Mouse (Mus musculus) lung, postnatal 0 days (tissue): Measurements from ENCODE around the gene Psmd11. TPM values are rescaled to one million over a fixed set of nuclear protein-coding genes. Genes with fewer than 3 reads are reported as not detected.

Experiments
- ATAC-seq: fragments of 200-750 bp; cut with Nextera tagmentation; 2 replicates; pipeline ENCODE4 v1.8.0; 2017; ENCODE audit warnings: moderate library complexity
- DNase-seq: peaks from one replicate; pipeline ENCODE4 v3.0.0-alpha.2; 2016; ENCODE audit warnings: low spot score
- H3K27ac ChIP-seq: fragments of 300-500 bp; sonication (generic); 2 replicates; pipeline ENCODE4 v1.5.1; 2014; ENCODE audit warnings: antibody characterized with exemption, mild to moderate bottlenecking, low read length, mixed read lengths
- H3K27me3 ChIP-seq: fragments of 300-500 bp; sonication (generic); replicated peaks from 2 replicates; pipeline ENCODE4 v1.6.1; 2014; ENCODE audit warnings: low read length, mixed read lengths; ENCODE audit not compliant: insufficient read depth
- H3K36me3 ChIP-seq: fragments of 300-500 bp; sonication (generic); 2 replicates; pipeline ENCODE4 v1.6.1; 2014; ENCODE audit warnings: low read length, mixed read lengths; ENCODE audit not compliant: insufficient read depth
- H3K4me1 ChIP-seq: fragments of 300-500 bp; sonication (generic); 2 replicates; pipeline ENCODE4 v1.6.1; 2014; ENCODE audit warnings: antibody characterized with exemption, low read depth, low read length, mixed read lengths; ENCODE audit not compliant: insufficient read depth
- H3K4me2 ChIP-seq: fragments of 300-500 bp; sonication (generic); replicated peaks from 2 replicates; pipeline ENCODE4 v1.6.1; 2014; ENCODE audit warnings: low read depth, mild to moderate bottlenecking, low read length, moderate library complexity, mixed read lengths
- H3K4me3 ChIP-seq: fragments of 300-500 bp; sonication (generic); 2 replicates; pipeline ENCODE4 v1.5.1; 2014; ENCODE audit warnings: low read depth, low read length
- H3K9ac ChIP-seq: fragments of 300-500 bp; sonication (generic); replicated peaks from 2 replicates; pipeline ENCODE4 v1.6.1; 2014; ENCODE audit warnings: low read depth, mild to moderate bottlenecking
- H3K9me3 ChIP-seq: fragments of 300-500 bp; sonication (generic); 2 replicates; pipeline ENCODE4 v1.6.1; 2016; ENCODE audit warnings: low read length, mixed read lengths
- CTCF ChIP-seq: IDR thresholded peaks from 2 replicates; pipeline ENCODE4 v1.5.1; 2016; ENCODE audit warnings: antibody characterized with exemption, mild to moderate bottlenecking
- EP300 ChIP-seq: IDR thresholded peaks from 2 replicates; pipeline ENCODE4 v1.6.1; 2016; ENCODE audit warnings: antibody characterized with exemption, mild to moderate bottlenecking, control low read depth
- WGBS: fragments of 180-500 bp; shearing (Covaris S2); extraction: QIAGEN DNeasy Blood & Tissue Kit; methylation state at CpG from one replicate; pipeline ENCODE4 v1.1.7; 2014; 5-methylcytosine and 5-hydroxymethylcytosine counted together
- polyA plus RNA-seq: library from polyadenylated mRNA; unstranded; fragments of >200 nt; fragmentation: Nextera tagmentation; extraction: Ambion mirVana; gene quantifications from 2 replicates; pipeline ENCODE4 v1.2.1, GENCODE M21; 2015

Gene Psmd11
- polyA plus RNA-seq, 1 experiment from 2014 or later, result 190 TPM

- TF ChIP-seq EP300 (no peak), CTCF (no peak)
- Histone ChIP-seq H3K4me3 (no peak overlapping the region), H3K27ac (no peak overlapping the region), H3K4me2 (no peak overlapping the region), H3K36me3 (peaks cover 12% of the 10 kb centered on the region), H3K4me1 (peaks cover 11% of the 10 kb centered on the region), H3K9ac (no peak overlapping the region), H3K27me3 (no peaks in the 10 kb centered on the region), H3K9me3 (no peaks in the 10 kb centered on the region)
- no peak for ATAC-seq
- WGBS, result 78% methylated on average over 11 of the region's 11 CpGs
- DNase-seq, result peak; percentile 49
Observed at GRCm38 (mm10) chr11:80474846-80475245, 46.4 kb downstream of the Psmd11 start.

DNA sequence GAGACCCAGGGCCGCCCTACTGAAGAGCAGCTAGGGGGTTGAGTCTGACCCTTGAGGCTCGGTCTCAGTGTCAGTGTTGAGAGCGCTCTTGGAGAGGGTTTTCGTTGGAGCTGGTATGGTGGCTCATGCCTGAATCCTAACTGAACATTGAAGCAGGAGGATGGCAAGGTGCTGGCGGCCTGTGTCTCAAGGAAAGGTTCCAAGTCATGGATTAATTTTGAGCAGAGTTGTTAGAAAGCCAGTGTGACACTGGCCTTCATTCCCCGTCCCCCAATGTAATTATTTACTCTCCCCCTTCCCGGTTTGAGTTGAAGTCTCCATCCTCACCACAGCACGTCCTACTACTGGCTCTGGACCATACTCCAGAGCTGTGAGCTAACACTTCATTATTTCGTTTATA, 47.1 kb downstream of the Psmd11 start:
- Histone ChIP-seq H3K27ac (no peak overlapping the region), H3K27me3 (no peaks in the 10 kb centered on the region), H3K4me1 (peaks cover 11% of the 10 kb centered on the region), H3K9me3 (no peaks in the 10 kb centered on the region), H3K9ac (no peak overlapping the region), H3K4me2 (no peak overlapping the region), H3K4me3 (no peak overlapping the region), H3K36me3 (peaks cover 7% of the 10 kb centered on the region)
- WGBS, result 71% methylated on average over 9 of the region's 9 CpGs
- no peak for TF ChIP-seq EP300
- no peak for TF ChIP-seq CTCF
- no peak for DNase-seq
- ATAC-seq, result no peak

DNA sequence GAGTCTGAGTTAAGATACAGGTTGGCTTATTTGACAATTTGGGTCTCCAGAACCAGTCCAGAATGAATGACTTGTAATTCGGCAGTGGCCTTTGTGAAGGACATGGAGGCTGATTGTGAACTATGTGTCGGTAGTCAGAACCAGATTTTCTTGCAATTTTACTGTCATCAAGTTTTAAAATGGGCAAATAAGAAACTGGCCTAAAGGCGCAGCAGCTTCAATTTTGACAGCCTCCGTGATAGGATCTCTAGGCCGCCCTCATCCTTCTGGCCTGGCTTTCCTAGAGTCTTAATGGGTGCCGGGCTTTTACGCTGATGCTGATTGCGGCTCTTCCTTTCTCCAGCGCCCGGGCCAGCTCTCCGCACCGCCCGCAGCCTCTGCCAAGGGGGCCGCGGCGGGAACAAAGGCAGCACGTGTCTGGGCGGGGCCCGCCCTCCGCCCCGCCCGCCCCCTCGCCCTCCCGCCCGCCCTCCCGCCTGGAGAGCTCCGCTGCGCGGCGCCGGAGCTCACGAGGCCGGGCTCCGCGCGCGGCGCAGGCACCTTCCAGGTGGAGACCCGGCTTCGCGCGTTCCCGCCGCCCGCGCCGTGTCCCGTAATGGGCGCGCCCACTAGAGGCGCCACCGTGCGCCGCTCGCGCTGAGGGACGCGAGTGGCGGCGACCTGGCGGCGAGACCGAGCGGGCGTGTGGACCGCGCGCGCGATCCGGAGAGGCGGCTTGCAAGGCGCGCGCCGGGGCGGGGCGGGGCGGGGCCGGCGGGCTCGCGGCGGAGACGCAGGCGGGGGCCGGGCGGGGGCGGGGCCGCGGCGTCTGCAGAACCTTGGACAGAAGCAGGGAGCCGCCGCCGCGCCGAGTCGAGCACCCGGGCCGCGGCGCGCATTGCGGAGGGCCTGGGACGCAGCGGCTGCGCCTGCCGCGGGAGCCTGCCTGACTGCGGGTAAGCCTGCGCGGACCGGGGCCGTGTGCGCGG, 48.1 kb downstream of the Psmd11 start, which contains the start of gene Cdk5r1:
Gene Cdk5r1 (plus strand): TSS at position 802 of the 968 bp plus-strand sequence.
- TF ChIP-seq CTCF, result peak; percentile 61
- no peak for TF ChIP-seq EP300
- H3K27me3 ChIP-seq, result no peaks in the 10 kb centered on the region
- ATAC-seq (peak; percentile 93), DNase-seq (peak; percentile 89)
- H3K4me2 ChIP-seq, result peak within 1 kb of the TSS; percentile 97
- H3K4me1 ChIP-seq, result peaks cover 11% of the 10 kb centered on the region
- H3K36me3 ChIP-seq, result peaks cover 7% of the 10 kb centered on the region; the same call in 1 of the 2 replicates
- peak within 1 kb of the TSS; percentile 35; the same call in 1 of the 2 replicates for H3K9ac ChIP-seq
- H3K9me3 ChIP-seq, result no peaks in the 10 kb centered on the region
- peak within 1 kb of the TSS; percentile 3; the same call in 1 of the 2 replicates for H3K27ac ChIP-seq
- peak within 1 kb of the TSS; percentile 59 for H3K4me3 ChIP-seq
- 4% methylated on average over 61 of the region's 116 CpGs for WGBS

DNA sequence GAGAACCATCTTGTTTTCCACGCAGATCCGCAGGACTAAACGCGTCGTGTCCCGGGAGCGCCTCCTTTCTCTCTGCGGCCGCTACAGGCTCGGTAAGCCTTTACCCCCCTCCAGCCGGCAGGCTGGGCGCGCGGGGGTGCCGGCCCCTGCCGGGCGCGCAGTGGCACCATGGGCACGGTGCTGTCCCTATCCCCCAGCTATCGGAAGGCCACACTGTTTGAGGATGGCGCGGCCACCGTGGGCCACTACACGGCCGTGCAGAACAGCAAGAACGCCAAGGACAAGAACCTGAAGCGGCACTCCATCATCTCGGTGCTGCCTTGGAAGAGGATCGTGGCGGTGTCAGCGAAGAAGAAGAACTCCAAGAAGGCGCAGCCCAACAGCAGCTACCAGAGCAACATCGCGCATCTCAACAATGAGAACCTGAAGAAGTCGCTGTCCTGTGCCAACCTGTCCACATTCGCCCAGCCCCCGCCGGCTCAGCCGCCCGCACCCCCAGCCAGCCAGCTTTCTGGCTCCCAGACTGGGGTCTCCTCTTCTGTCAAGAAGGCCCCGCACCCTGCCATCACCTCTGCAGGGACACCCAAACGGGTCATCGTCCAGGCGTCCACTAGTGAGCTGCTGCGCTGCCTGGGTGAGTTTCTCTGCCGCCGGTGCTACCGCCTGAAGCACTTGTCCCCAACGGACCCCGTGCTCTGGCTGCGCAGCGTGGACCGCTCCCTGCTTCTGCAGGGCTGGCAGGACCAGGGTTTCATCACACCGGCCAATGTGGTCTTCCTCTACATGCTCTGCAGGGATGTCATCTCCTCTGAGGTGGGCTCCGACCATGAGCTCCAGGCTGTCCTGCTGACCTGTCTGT, 49.2 kb downstream of the Psmd11 start:
- H3K27me3 ChIP-seq, result no peaks in the 10 kb centered on the region
- peaks cover 11% of the 10 kb centered on the region for H3K4me1 ChIP-seq
- H3K9ac ChIP-seq, result peak overlapping the region; percentile 35; the same call in 1 of the 2 replicates
- DNase-seq (no peak), ATAC-seq (peak; percentile 1; the same call in 1 of the 2 replicates)
- TF ChIP-seq CTCF (no peak), EP300 (no peak)
- H3K27ac ChIP-seq, result peak overlapping the region; percentile 3; the same call in 1 of the 2 replicates
- peak overlapping the region; percentile 59 for H3K4me3 ChIP-seq
- H3K4me2 ChIP-seq, result peak overlapping the region; percentile 97
- no peaks in the 10 kb centered on the region for H3K9me3 ChIP-seq
- H3K36me3 ChIP-seq, result peaks cover 7% of the 10 kb centered on the region; the same call in 1 of the 2 replicates
- whole genome bisulfite sequencing, result 16% methylated on average over 49 of the region's 55 CpGs

DNA sequence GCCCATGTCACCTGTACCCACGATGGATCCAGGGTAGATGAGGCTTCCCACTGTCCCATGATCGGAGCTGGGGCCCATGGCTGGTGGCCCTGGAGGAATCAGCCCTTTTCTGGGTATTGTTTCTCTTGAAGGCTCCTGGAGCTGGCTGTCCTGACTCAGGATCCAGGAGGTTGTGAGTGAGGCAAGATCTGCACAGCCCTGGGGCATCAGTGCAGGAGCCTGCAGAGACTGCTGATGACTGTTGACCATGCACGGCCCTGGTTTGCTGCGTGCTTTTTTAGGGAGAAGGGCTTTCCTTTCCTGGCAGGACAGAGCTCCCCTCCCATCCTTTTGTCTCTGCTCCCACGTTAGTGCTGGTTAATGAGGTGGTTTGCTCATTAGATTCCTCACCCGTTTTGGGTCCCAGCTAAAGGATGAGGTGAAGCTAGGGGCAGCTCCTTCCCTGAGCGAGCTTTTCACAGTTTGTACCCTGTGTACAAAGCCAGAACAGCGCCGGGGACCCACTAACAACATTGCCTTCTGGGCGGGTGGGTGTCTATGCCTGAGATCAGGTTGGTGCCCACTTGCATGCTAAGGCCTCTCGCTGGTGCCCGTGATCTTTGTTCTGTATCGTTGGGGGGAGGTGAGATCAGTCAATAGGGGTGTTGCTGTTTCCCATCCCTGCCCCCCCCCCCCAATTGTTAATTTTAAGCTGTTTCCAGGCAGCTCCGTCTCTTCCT, 50.4 kb downstream of the Psmd11 start:
- WGBS, result 79% methylated on average over 14 of the region's 14 CpGs
- H3K27ac ChIP-seq, result no peak overlapping the region

More for the DNA sequence above, 50.4 kb downstream of the Psmd11 start:
- Histone ChIP-seq H3K27me3 (no peaks in the 10 kb centered on the region), H3K4me2 (no peak overlapping the region), H3K4me1 (peaks cover 11% of the 10 kb centered on the region), H3K9me3 (no peaks in the 10 kb centered on the region), H3K9ac (no peak overlapping the region), H3K36me3 (peaks cover 3% of the 10 kb centered on the region; the same call in 1 of the 2 replicates), H3K4me3 (no peak overlapping the region)
- DNase-seq (no peak), ATAC-seq (no peak)
- no peak for TF ChIP-seq CTCF
- no peak for TF ChIP-seq EP300
